ENCODE assay signal across 23 mouse cellular contexts in genomic region chr4:100298566-100298965, GRCm38 (mm10).
A peak's percentile ranks its signal among the peaks of the same experiment; 100 is the strongest.
DNase-seq lines count a peak whose midpoint lies in the region; ATAC-seq and TF ChIP-seq lines count a peak whose summit lies in the region.
"Had no signal": no experiment of that assay in that cellular context is flagged by ENCODE, and none has a peak within 500 bp of the region (broad histone marks: within the 10 kb centered on the region; RNA-seq: fewer than 3 reads in every experiment).

No protein-coding gene starts in this region.

- H3K4me3 ChIP-seq in gastrocnemius, adult 2 months, result no peak overlapping the region
- no peak overlapping the region for H3K4me3 ChIP-seq in heart, embryonic 14.5 days (ENCODE audit: control insufficient read depth in 1 of 2, insufficient read depth in 1 of 2, low read depth in 1 of 2, low read length in 2 of 2)
- H3K4me3 ChIP-seq in heart, postnatal 0 days (ENCODE audit: low read depth, low read length), result no peak overlapping the region
- H3K4me3 ChIP-seq: embryonic facial prominence, embryonic 10.5 days; embryonic facial prominence, embryonic 13.5 days; erythroblast, embryonic 14.5 days; forebrain, embryonic 12.5 days; forebrain, embryonic 15.5 days; hindbrain, embryonic 12.5 days; hindbrain, embryonic 15.5 days had no signal

- no peak for ATAC-seq in heart, embryonic 14.5 days (ENCODE audit: insufficient number of reproducible peaks, insufficient read depth, low FRiP score, low read depth)
- no peak for ATAC-seq in heart, postnatal 0 days (ENCODE audit: insufficient read depth, low read depth)
- ATAC-seq: CD4-positive, CD25-positive, alpha-beta regulatory T cell, adult 4 months; forebrain, embryonic 15.5 days; intestine, postnatal 0 days had no signal

- H3K4me2 ChIP-seq in heart, embryonic 14.5 days (ENCODE audit: low read length), result peak overlapping the region; percentile 41; the same call in 1 of the 2 replicates
- no peak overlapping the region for H3K4me2 ChIP-seq in heart, postnatal 0 days (ENCODE audit: low read depth, low read length)
- H3K4me2 ChIP-seq: embryonic facial prominence, embryonic 13.5 days; forebrain, embryonic 12.5 days; forebrain, embryonic 15.5 days; hindbrain, embryonic 12.5 days; hindbrain, embryonic 15.5 days had no signal

- WGBS in heart, embryonic 14.5 days, result 48% methylated on average over 5 of the region's 5 CpGs
- WGBS in heart, postnatal 0 days, result 52% methylated on average over 5 of the region's 5 CpGs

- H3K9ac ChIP-seq in heart, embryonic 14.5 days (ENCODE audit: low read length), result no peak overlapping the region
- no peak overlapping the region for H3K9ac ChIP-seq in heart, postnatal 0 days (replicated peaks; ENCODE audit: low read depth, low read length)
- H3K9ac ChIP-seq: embryonic facial prominence, embryonic 13.5 days; forebrain, embryonic 12.5 days; forebrain, embryonic 15.5 days; hindbrain, embryonic 12.5 days; hindbrain, embryonic 15.5 days had no signal

- no peaks in the 10 kb centered on the region for H3K27me3 ChIP-seq in heart, embryonic 14.5 days (ENCODE audit: control insufficient read depth, insufficient read depth, low read length)
- H3K27me3 ChIP-seq in heart, postnatal 0 days (ENCODE audit: control insufficient read depth, insufficient read depth, low read length), result no peaks in the 10 kb centered on the region
- H3K27me3 ChIP-seq: embryonic facial prominence, embryonic 13.5 days; forebrain, embryonic 12.5 days; forebrain, embryonic 15.5 days; hindbrain, embryonic 12.5 days; hindbrain, embryonic 15.5 days had no signal

- H3K36me3 ChIP-seq in heart, embryonic 14.5 days (ENCODE audit: control insufficient read depth, insufficient read depth, low read length), result no peaks in the 10 kb centered on the region
- no peaks in the 10 kb centered on the region for H3K36me3 ChIP-seq in heart, postnatal 0 days (replicated peaks; ENCODE audit: control insufficient read depth, insufficient read depth, low read length)
- H3K36me3 ChIP-seq: embryonic facial prominence, embryonic 10.5 days; embryonic facial prominence, embryonic 13.5 days; forebrain, embryonic 12.5 days; forebrain, embryonic 15.5 days; heart, embryonic 10.5 days; hindbrain, embryonic 12.5 days; hindbrain, embryonic 15.5 days had no signal

- no peak for TF ChIP-seq EP300 in heart, postnatal 0 days (IDR thresholded peaks at IDR 0.05; ENCODE audit: low read depth)

- no peak for TF ChIP-seq CTCF in gastrocnemius, adult 2 months (IDR thresholded peaks at IDR 0.05)
- TF ChIP-seq CTCF in heart, postnatal 0 days (IDR thresholded peaks at IDR 0.05; ENCODE audit: low read depth), result no peak

- intact Hi-C loops in gastrocnemius, adult 2 months (cut with DNase I), result no loop called here
- intact Hi-C loops in heart, postnatal 14 days (cut with DNase I), result no loop called here

- peaks cover 17 to 49% of the 10 kb centered on the region in 2 experiments for H3K4me1 ChIP-seq in heart, embryonic 14.5 days (ENCODE audit: control insufficient read depth in 2 of 2, insufficient read depth in 2 of 2, low read length in 2 of 2)
- H3K4me1 ChIP-seq in heart, postnatal 0 days (ENCODE audit: control insufficient read depth, insufficient read depth), result peaks cover 43% of the 10 kb centered on the region
- H3K4me1 ChIP-seq: forebrain, embryonic 15.5 days; hindbrain, embryonic 12.5 days; hindbrain, embryonic 15.5 days had no signal

- no peaks in the 10 kb centered on the region for H3K9me3 ChIP-seq in heart, embryonic 14.5 days (ENCODE audit: control insufficient read depth, low read length)
- no peaks in the 10 kb centered on the region for H3K9me3 ChIP-seq in heart, postnatal 0 days (replicated peaks; ENCODE audit: control insufficient read depth, low read length)
- H3K9me3 ChIP-seq: embryonic facial prominence, embryonic 10.5 days; embryonic facial prominence, embryonic 13.5 days; forebrain, embryonic 12.5 days; forebrain, embryonic 15.5 days; heart, embryonic 10.5 days; hindbrain, embryonic 12.5 days; hindbrain, embryonic 15.5 days had no signal

- peak; percentile 4 for DNase-seq in gastrocnemius, adult 18-20 months (ENCODE audit: low spot score)
- no peak for DNase-seq in gastrocnemius, adult 2 months
- DNase-seq in heart, adult 8-10 months (ENCODE audit: low spot score), result no peak
- no peak for DNase-seq in heart, postnatal 0 days (ENCODE audit: low spot score)
- no peak for DNase-seq in heart, postnatal 14 days
- DNase-seq: adrenal gland, postnatal 10 days; cerebellum, adult 11-12 months; cerebellum, adult 8-10 months; cerebellum, postnatal 36 days; embryo, embryonic 11 days; gastrocnemius, postnatal 14 days; kidney, adult 2 months had no signal

- no peak overlapping the region for H3K27ac ChIP-seq in gastrocnemius, adult 2 months
- peak overlapping the region in 1 of 2 experiments; percentile 75; a peak in 1 of 4 replicates for H3K27ac ChIP-seq in heart, embryonic 14.5 days (replicated peaks in 1 of 2; ENCODE audit: control insufficient read depth in 1 of 2, insufficient read depth in 1 of 2, low read depth in 2 of 2, low read length in 2 of 2)
- H3K27ac ChIP-seq in heart, postnatal 0 days (ENCODE audit: low read depth), result peak overlapping the region; percentile 23
- H3K27ac ChIP-seq: embryonic facial prominence, embryonic 10.5 days; embryonic facial prominence, embryonic 13.5 days; forebrain, embryonic 12.5 days; forebrain, embryonic 15.5 days; heart, embryonic 10.5 days; hindbrain, embryonic 12.5 days; hindbrain, embryonic 15.5 days had no signal
